Mouse (Mus musculus) MEL (cell line): Measurements from ENCODE around the gene Apba2.

Experiments
- CTCF ChIP-seq, 3 experiments: IDR thresholded peaks in 2 of 3; conservative IDR thresholded peaks in 1 of 3; 2 replicates each; pipeline ENCODE4 v1.5.1; 2011 to 2012; ENCODE audit warnings: low read length in 3 of 3, low read depth in 2 of 3, mild to moderate bottlenecking in 2 of 3, improper control_type of control experiment in 1 of 3, inconsistent platforms in 1 of 3, mixed read lengths in 1 of 3, moderate library complexity in 1 of 3; ENCODE audit not compliant: control insufficient read depth in 1 of 3, insufficient read depth in 1 of 3, poor library complexity in 1 of 3, severe bottlenecking in 1 of 3
- ELF1 ChIP-seq: IDR thresholded peaks from 2 replicates; pipeline ENCODE4 v1.6.1; 2014; ENCODE audit warnings: low read depth, mild to moderate bottlenecking, inconsistent platforms, low read length, improper control_type of control experiment, moderate library complexity
- MAX ChIP-seq: IDR thresholded peaks from 2 replicates; pipeline ENCODE4 v1.6.1; 2011; ENCODE audit warnings: low read length, improper control_type of control experiment
- MEF2A ChIP-seq: IDR thresholded peaks from 2 replicates; pipeline ENCODE4 v1.6.1; 2014; ENCODE audit warnings: low read depth, mild to moderate bottlenecking, inconsistent platforms, low read length, improper control_type of control experiment; ENCODE audit not compliant: poor library complexity, insufficient replicate concordance, severe bottlenecking; ENCODE audit errors: extremely low read depth
- TBP ChIP-seq: IDR thresholded peaks from 2 replicates; pipeline ENCODE4 v1.8.0; 2011; ENCODE audit warnings: low read depth, low read length, improper control_type of control experiment
- TCF12 ChIP-seq: IDR thresholded peaks from 2 replicates; pipeline ENCODE4 v1.6.1; 2014; ENCODE audit warnings: low read depth, mild to moderate bottlenecking, inconsistent platforms, low read length, improper control_type of control experiment, moderate library complexity

DNA sequence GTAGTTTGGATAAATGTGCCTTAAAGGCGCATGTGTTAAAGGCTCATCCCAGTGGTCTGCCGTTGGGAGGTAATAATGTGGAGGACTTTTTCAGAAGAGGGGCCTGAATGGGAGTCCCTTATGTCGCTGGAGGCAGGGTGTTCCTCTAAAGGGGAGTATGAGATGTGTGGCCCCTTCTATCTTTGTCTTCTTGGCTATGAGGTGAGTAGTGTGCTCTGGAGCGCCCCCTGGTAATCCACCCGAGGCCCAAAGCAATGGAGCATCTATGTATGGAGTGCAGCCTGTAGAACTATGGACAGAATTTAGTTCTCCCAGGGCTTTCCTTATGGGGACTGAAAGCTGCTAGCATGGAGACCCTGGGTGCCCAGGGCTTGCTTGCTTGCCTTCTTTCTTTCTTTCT, 18.0 kb downstream of the Apba2 start:
- no peak for TF ChIP-seq CTCF (IDR thresholded peaks at IDR 0.05 in 2 of 3, conservative IDR thresholded peaks at IDR 0.05 in 1 of 3; ENCODE audit: control insufficient read depth in 1 of 3, insufficient read depth in 1 of 3, low read depth in 2 of 3, low read length in 3 of 3, poor library complexity in 1 of 3, severe bottlenecking in 1 of 3)
- TF ChIP-seq ELF1 = no peak
- no peak for TF ChIP-seq TCF12
- no peak for TF ChIP-seq TBP
- no peak for TF ChIP-seq MAX
- no peak for TF ChIP-seq MEF2A
